Mouse (Mus musculus) gastrocnemius, postnatal 4 days (tissue): ENCODE measurements at regions not wholly inside any gene's neighbourhood (a gene's known extent, or its start where the extent isn't known, plus 50 kb on each side); places are given as distances from the start of the nearest gene placed in this dataset.

Source experiments
- DNase-seq, 2 experiments: peaks; one replicate each; pipeline ENCODE4 v3.0.0; 2021 to 2022; ENCODE audit warnings: low spot score in 2 of 2, mixed read lengths in 2 of 2

DNA sequence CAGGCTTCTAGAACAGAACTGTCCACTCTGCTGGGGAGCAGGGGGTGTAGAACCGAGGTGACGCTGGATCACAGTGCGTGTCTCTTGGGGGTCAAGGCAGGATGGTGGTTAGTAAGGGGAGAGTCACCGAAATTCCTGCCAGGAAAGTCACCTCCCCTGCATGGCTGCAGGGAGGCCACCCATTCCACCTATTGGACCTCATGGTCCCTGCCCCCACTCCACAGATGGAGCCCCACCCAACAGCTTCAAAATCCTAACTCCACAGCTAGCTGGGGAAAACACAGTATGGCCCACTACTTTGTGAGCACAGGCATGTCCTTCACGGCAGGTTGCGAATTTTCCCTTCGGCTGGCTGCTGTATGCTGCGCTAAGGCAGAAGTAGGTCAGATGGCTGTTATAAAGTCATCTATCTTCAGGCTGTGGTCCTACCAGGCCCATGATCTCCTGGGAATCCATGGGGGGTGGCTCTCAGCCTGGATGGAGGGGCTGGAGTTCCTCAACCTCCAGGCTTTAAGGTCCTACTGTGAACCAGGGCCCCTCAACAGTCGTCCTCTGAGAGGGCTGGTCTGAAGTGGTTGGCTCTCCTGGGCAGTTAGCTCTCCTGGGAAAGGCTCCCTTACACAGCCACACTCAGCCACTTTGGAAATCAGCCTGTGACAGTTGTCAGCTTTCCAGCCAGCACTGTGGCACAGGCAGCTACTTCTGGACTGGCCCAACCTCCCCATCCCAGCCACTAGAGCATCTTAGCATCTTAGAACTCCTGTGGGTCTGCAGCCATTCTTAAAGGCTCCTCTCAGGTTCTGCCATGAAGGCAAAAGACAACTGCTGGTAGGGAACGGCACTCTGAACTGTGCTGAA lies 124.0 kb upstream of the Klf14 start:
- no peak for DNase-seq

DNA sequence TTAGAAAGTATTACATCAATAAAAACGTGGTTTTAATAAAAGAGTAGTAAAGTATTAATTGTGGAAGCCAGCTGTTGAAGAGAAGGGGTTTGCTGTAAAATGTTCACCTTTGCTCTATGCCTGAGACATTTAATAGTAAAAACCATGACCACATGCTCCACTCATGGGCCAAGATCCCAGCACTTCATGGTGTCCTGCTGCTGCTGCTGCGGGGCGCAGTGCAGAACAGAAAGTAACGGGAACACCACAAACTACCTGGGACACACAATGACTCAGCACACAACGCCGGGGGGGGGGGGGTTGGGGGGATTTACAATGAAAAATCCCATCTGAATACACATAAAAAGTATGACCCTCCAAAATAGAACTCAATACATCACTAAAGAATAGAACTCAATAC lies 124.8 kb upstream of the Klf14 start:
- no peak for DNase-seq

DNA sequence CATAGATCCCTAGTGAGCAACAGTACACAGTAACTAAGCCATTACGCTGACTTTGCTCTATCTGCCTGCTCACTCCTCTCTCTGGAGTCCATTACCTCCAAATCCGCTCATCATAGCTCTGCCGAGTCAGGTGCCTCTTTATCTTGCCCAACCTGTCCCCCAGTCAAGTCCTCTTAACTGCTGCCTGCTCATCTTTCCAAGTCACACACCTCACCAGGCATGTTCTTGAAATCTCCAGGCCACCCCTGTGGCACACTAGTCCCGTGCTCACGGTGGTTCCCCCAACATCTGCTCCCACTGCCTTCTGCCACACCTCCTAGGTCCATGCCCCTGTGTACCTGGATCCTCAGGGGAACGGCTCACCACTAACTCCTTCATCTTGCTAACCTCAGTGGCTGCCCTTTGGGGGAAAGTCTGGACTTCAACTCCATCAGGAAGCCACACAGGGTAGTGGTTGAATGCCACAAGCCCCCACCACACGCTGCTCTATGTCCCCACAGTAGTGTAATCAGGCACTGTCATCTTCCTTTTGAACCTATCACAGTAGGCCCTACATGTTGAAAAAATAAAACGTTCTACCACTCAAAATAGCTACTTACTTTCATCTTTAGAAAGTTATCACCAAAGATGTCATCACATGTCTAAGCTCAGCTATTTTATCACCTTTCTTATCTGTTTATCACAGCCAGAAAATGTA lies 126.3 kb upstream of the Klf14 start:
- DNase-seq, result no peak

DNA sequence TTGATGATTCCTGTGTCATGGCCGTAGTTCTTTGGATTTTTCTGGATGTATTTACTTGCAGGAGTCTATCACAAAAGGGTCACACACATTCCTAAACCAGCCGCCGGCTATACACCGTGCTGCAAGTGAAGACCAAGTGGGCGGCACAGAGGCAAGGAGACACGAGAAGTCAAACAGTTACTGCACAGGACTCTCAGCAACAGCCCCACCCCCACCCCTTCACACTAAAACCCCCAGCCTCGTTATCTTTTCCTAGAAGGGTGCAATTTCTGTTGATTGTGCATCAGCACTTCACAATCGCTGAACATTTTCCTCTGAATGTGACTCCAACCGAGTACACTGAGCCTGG lies 126.9 kb upstream of the Klf14 start:
- no peak for DNase-seq

DNA sequence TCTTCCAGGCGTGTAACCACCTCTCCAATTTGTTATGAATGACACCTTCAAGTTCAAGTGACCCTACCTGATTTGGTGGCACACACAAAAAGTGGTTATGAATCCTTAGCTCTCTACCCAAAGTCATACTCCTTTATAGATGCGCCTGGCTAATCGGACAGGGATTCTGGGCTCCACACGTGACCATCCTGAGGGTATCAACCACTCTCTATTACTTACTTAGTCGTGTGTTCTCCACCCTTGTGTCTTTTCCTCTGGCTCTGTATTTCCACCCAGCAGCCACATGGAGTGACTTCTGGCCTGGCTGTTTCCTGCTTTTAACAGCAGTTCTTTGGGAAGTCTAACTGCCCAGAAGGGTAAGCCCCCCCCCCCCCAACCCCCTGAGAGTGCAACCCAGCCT lies 127.4 kb upstream of the Klf14 start:
- no peak for DNase-seq

DNA sequence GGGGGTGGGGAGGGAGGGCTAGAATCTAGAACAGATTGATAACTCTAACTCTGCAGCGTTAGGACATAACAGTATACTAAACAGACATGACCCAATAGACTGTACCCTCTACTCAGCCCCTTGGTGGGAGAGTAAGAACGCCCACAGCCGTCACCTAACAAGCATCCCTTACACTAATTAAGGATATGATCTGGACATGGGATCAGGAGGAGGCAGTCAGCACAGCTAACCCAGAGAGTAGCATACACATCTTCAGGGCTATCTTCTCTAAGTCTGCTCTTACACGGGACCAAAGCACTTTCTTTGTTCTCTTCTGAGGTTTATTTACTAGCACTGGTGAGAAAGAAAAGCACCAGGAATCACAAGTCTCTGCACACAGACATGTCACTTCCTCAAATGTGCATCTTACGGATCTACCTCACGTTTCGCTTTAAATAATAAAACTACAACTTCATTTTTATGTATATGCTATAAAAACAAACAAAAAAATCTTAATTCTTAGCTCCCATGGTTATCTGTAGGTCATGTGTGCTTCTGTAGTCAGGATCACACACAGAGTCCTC lies 128.0 kb upstream of the Klf14 start:
- no peak for DNase-seq

DNA sequence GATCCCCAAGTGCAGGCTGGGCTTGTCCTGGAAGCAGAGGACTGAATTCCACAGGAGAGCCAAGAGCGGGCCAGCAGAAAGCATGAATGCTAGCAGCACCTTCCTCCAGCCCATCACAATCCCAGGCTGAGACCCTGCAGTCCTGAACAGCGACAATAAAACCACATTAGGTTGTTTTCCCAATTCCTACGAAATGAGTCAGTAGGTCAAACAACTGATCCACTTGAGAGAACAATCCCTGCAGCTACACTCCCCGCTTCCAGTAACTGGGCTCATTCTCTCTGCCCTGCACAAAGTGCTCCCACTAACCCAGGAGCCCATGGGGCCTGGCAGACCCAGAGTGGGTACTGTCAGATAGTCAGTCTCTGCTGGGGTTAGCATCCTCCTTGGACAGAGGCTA lies 128.6 kb upstream of the Klf14 start:
- DNase-seq, result no peak

DNA sequence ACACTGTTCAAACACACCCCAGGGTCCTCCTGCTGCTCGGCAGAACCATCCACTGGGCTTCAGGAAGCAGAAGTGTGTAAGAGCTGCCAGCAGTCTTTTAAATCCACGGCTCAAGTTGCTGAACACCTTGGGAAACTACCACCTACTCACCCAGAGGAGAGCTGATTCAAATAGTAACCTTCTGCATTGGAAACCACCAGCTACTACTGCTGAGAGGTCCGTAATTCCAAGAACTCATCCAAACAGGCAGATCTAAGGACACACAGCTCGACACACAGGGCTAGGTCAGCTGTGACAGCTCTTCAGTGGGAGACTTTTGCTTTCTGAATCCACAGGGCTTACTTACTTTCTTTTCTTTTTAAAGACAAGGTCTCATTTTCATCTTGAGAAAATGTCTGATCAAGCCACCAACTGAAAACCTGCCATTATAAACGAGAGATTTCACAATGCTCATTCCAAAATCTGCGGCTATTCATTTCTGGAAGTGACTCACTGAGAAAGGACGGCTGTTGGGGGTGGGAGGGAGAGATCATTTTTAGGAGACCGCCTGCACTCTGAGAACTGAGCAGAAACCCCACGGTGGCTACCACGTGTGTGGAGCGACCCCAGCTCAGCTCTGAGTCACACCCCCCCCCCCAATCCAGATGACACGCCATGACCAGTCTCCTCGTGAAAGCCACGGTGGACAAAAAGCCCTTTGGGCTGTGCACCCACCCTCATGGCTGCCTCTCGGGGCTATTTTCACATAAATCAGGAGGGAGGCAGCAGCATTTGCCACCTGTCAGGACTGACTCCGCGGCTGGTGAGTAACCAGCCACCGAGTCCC lies 129.5 kb upstream of the Klf14 start:
- no peak for DNase-seq

DNA sequence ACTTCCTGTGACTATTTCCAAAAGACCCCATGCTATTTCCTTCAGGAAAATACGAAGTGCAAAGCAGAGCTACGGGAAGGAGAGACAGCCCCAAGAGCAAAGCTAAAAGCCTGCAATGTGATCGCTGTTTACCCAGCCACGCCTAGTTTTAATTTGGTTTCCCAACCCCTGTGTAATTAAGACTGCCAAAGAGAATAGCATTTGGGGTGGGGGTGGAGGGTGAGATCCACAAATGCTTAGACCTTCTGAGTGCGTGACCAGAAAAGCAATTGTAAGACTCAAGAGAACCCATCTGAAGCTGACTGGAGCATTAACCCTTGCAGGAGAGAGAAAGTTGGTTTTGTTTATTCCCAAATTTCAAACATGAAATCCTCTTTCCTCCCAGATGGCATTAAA lies 130.1 kb upstream of the Klf14 start:
- no peak for DNase-seq

DNA sequence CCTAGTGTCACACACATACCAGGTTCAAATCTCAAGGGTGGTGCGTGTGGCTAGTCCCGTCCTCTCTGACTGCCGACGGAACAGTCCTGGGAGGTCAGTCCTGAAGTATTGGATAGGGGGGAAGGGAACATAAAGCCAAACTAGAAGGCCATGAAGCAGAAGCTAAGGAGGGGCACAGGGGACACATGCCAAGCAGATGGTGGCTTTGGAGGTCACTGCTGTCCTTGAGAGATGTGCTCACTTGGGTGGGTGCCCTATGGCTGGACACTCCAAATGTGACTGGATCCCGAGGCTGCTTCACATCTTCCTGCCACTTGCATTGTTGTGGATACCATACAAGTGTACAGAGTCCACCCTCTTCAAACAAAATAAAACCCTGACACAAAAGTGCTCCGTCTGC lies 131.4 kb upstream of the Klf14 start:
- no peak for DNase-seq

DNA sequence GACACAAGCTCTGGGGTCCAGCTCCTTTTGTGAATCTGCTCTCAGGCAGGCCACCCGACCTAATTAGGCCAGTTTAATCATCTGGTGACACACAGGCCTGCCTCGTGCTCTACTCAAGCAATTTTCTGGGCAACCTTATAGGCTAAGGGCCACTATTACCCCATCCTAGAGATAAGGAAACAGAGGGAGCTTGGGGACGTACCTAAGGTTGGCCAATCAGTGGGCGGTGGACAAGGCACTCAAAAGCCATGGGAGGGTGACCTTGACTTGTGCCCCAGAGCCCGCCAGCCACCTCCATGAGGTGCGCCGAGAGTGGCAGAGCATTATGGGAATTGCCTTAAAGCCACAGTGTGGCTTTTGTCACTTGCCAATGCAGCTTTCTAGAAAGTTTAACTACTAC lies 131.9 kb upstream of the Klf14 start:
- no peak for DNase-seq

DNA sequence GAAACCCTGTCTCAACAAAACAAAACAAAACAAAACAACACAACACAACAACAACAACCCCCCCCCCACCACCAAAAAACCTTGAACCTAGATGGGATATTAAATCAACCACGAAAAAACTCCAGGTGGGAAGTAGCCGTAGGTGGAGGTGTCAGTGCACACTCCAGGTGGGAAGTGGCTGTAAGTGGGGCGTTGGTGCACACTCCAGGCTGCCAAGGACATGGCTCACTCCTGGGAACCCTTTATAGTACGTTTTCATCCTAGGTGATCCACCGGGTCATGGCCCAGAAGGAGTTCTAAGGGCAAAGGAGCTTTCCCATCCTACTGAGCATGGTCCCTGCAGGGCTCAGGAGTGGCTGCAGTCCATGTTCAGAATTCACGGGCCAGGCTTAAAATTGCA lies 133.4 kb upstream of the Klf14 start:
- DNase-seq, result no peak

DNA sequence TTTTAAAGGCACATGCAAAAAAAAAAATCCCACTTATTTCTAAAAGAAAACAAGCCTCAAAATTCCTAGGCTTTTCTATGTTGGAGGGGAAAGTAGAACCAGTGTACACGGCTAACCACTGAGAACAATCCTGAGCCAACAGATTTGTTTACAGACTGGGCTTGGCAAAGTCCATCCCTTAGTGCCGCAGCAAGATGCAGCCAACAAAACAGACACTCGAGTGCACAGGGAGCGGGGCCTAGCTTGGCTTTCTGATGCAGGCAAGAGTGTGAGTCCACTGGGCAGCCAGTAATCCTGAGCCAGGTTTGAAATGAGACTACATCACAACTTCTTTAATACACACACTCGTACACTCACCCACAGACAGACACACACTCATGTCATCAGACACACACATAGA lies 133.9 kb upstream of the Klf14 start:
- DNase-seq, result no peak

DNA sequence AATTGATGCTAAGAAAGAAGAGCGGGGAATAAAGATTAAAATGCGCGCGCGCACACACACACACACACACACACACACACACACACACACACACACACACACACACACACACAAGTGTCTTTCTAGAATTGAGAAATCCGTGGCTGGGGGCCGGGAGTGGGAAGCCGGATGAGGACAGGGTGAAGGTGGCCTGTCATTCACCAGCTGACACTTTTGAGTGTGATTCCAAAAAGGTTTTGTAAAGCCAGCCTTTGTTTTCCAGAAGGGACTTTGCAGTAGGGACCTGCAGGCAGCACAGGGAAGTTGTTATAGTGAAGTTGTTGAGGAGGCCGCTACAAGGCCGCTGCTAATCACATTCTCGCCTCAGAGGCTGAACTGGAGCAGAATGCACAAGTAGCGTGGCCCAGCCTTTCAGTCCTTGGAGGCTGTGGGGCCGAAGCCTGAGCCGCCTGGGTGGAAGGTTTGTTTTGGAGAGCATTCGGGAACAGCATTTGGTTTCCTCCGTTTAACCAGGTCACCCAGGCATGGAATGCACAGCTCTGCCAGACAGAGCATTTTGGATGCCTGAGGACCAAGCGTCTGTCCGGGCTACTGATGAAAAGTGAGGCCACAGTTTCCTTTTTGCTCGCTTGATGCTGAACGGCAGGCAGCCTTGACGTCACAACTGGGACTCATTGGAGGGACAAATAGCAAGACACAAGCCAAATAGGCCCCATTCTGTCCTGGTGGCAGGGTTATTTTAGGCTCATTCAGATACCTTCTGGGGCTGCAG lies 137.3 kb upstream of the Klf14 start:
- DNase-seq, result no peak

DNA sequence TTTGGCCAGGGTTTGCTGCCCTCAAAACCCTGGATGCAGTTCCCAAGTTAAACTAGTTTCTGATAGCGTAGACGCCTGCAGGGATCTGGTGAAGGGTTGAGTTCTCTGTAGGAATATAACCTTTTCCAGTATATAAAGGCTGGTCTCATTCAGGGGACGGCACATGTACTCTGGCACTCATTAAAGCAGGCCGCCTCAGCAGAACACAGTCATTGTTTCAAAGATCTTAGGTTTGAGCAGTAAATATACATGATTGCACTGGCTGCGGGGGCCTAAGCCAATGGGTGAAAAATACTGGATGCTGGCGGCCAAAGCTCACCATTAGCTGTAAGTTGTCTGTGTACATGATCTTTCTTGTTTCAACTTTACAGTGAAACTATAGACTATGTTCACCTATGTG lies 137.9 kb upstream of the Klf14 start:
- no peak for DNase-seq

DNA sequence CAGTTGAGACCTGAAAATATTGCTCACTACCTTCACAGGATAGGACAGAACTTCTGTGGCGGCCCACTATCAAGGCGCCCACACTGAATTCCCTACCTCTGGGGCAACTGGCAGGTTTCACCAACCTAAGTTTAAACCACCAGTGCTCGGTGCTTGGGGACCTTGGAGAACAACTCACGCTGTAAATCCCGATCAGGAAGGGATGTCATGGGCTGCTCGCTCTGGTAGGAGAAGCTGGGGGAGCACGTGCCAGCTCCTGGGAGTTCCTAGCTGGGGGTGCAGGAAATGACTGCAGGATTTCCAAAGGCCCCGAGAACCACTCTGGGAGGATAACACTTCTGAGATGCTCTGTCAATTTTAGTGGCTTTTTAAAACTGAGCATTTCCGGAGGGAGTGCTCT lies 138.4 kb upstream of the Klf14 start:
- no peak for DNase-seq

DNA sequence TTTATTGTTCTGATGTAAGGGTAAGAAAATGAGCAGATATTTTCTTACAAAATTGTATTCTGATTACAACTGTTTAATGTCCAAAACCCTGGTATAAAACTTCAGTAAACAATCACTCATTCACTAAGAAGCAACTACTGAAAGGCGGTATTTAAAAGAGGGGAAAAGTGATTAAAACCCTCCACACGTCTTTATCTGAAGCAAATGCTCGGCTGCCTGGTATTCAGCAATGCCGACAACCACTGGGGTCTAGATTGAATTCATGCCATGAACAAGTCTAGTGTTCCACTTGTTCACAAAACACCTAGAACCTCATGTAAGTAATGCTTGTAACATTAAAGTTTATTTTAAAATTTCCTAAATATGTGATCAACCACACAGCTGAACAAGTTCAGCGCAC lies 139.2 kb upstream of the Klf14 start:
- no peak for DNase-seq

DNA sequence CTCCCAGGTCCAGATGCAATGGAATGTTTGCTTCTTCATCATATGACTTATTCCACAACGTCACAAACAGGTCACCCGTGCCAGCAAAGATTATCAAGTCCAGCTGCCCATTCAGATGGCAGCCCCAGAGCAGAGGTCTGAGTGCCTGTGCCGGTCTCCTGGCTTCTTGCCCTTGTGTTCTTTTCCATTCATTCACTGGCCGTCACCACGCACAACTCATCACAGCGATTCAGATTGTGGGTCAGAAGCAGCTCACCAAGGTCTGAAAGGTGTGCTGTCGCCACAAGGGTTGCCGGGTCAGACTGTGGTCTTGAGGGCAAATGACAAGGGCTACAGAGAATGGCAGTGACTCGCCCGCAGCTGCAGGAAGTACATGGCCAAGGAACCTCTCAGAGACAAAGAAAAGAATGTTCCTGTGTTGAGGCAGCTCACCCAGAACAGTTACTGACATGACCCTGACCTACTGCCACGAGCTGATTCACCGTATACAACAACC lies 141.3 kb upstream of the Klf14 start:
- no peak for DNase-seq

DNA sequence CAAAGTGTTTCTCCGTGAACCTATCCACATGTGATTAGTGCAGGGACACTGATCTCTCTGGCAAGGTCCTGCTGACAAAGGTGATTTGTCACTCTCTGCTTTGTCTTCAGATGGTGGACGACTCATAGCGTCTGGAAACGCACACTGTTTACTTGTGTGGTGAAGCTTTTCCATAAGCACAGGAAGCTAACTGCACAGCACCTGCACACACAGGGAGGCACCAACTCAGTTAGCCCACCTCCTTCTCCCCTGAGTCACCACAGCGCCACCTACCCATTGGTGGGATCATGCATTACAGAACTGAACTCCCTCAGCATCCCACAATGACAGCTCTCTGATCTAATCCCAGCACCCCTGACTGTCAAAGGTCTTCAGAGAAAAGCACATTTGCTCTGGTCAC lies 141.9 kb upstream of the Klf14 start:
- DNase-seq, result no peak

DNA sequence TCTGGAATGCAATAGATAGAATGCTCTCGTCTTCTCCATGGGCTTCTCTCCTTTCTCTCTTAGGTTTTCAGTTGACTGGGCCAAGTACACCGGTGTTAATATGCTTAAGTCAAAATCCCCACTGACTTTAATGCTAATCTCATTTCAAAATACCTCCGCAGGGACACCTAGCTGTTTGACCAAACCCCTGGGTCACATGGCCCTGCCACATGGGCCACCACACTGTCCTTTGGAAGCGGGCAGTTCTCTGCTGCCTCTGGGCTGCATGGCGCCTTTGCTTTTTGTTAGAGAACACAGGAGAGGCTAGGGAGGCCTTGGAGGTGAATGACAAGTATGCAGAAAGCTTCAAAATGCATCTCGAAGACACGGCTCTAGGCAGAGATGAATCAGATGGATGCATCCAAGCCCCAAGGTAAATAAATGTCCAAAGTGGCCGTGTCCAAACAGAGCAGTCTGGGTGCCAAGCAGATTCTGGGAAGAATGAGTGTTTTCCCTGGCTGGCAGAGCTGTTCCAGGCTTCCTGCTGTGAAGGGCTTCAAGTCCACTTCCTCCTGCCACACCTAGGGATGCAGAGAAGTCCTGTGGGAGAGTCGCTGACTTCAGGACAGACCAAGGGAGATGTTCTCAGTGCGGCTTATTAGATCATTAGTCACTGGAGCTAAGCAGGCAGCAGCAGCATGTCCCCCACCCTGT lies 147.4 kb upstream of the Klf14 start:
- DNase-seq, result no peak
